Mouse (Mus musculus) liver, postnatal 0 days (tissue): Measurements from ENCODE around the gene Ecpas. TPM values are rescaled to one million over a fixed set of nuclear protein-coding genes. Genes with fewer than 3 reads are reported as not detected.

Experiments used
- ATAC-seq: fragments of 200-750 bp; cut with Nextera tagmentation; 2 replicates; pipeline ENCODE4 v1.8.0; 2017; ENCODE audit warnings: mild to moderate bottlenecking, moderate library complexity
- DNase-seq: peaks from one replicate; pipeline ENCODE4 v3.0.0-alpha.2; 2016
- H3K27ac ChIP-seq: fragments of 300-500 bp; sonication (generic); 2 replicates; pipeline ENCODE4 v1.5.1; 2014; ENCODE audit warnings: antibody characterized with exemption, moderate library complexity, mild to moderate bottlenecking, low read depth
- H3K27me3 ChIP-seq: fragments of 300-500 bp; sonication (generic); 2 replicates; pipeline ENCODE4 v1.6.1; 2014; ENCODE audit warnings: low read length, control low read depth, mixed read lengths; ENCODE audit not compliant: insufficient read depth
- H3K36me3 ChIP-seq: fragments of 300-500 bp; sonication (generic); replicated peaks from 2 replicates; pipeline ENCODE4 v1.6.1; 2014; ENCODE audit warnings: mild to moderate bottlenecking, control low read depth, low read length, moderate library complexity, mixed read lengths; ENCODE audit not compliant: insufficient read depth
- H3K4me1 ChIP-seq: fragments of 300-500 bp; sonication (generic); 2 replicates; pipeline ENCODE4 v1.6.1; 2014; ENCODE audit warnings: antibody characterized with exemption, mild to moderate bottlenecking, control low read depth; ENCODE audit not compliant: insufficient read depth
- H3K4me2 ChIP-seq: fragments of 300-500 bp; sonication (generic); 2 replicates; pipeline ENCODE4 v1.6.1; 2014; ENCODE audit warnings: low read depth, mild to moderate bottlenecking, low read length, moderate library complexity, mixed read lengths
- H3K4me3 ChIP-seq: fragments of 300-500 bp; sonication (generic); 2 replicates; pipeline ENCODE4 v1.5.1; 2014; ENCODE audit warnings: low read depth, low read length
- H3K9ac ChIP-seq: fragments of 300-500 bp; sonication (generic); replicated peaks from 2 replicates; pipeline ENCODE4 v1.6.1; 2014; ENCODE audit warnings: mild to moderate bottlenecking, moderate library complexity
- H3K9me3 ChIP-seq: fragments of 300-500 bp; sonication (generic); 2 replicates; pipeline ENCODE4 v1.6.1; 2016; ENCODE audit warnings: mild to moderate bottlenecking, control low read depth, low read length, mixed read lengths
- CTCF ChIP-seq: sonication (generic); IDR thresholded peaks from 2 replicates; pipeline ENCODE4 v1.5.1; 2016; ENCODE audit warnings: antibody characterized with exemption, low read depth
- EP300 ChIP-seq: IDR thresholded peaks from 2 replicates; pipeline ENCODE4 v1.6.1; 2016; ENCODE audit warnings: antibody characterized with exemption, low read depth, mild to moderate bottlenecking
- WGBS: fragments of 180-500 bp; shearing (Covaris S2); extraction: QIAGEN DNeasy Blood & Tissue Kit; methylation state at CpG from one replicate; pipeline ENCODE4 v1.1.7; 2014; ENCODE audit not compliant: insufficient replicate concordance; 5-methylcytosine and 5-hydroxymethylcytosine counted together
- polyA plus RNA-seq: library from polyadenylated mRNA; unstranded; fragments of >200 nt; fragmentation: Nextera tagmentation; extraction: Ambion mirVana; gene quantifications from 2 replicates; pipeline ENCODE4 v1.2.1, GENCODE M21; 2015

Ecpas gene
- polyA plus RNA-seq, 1 experiment from 2014 or later = 13.0 TPM

GRCm38 (mm10) chr4:58913336-58914026 lies 932 bp upstream of the Ecpas start:
- peak; percentile 39 for DNase-seq
- no peak overlapping the region; the same call in 1 of the 2 replicates for H3K27ac ChIP-seq

GRCm38 (mm10) chr4:58911831-58912628 lies 519 bp downstream of the Ecpas start:
- no peaks in the 10 kb centered on the region for H3K27me3 ChIP-seq
- no peak for TF ChIP-seq CTCF
- peak overlapping the region; percentile 83 for H3K4me3 ChIP-seq
- peak overlapping the region; percentile 89 for H3K9ac ChIP-seq
- peak overlapping the region; percentile 88 for H3K4me2 ChIP-seq
- no peaks in the 10 kb centered on the region for H3K9me3 ChIP-seq
- peak; percentile 78 for DNase-seq
- no peaks in the 10 kb centered on the region for H3K36me3 ChIP-seq
- H3K4me1 ChIP-seq = peaks cover 18% of the 10 kb centered on the region
- peak overlapping the region; percentile 98 for H3K27ac ChIP-seq
- WGBS = 4% methylated on average over 81 of the region's 126 CpGs
- peak; percentile 72 for ATAC-seq

More at GRCm38 (mm10) chr4:58913336-58914026, 932 bp upstream of the Ecpas start:
- H3K4me1 ChIP-seq = peaks cover 18% of the 10 kb centered on the region
- H3K9me3 ChIP-seq = no peaks in the 10 kb centered on the region
- 15% methylated on average over 3 of the region's 3 CpGs for WGBS
- peak; percentile 55 for ATAC-seq
- no peaks in the 10 kb centered on the region for H3K27me3 ChIP-seq
- H3K36me3 ChIP-seq = no peaks in the 10 kb centered on the region
- TF ChIP-seq CTCF (no peak), EP300 (no peak)
- H3K4me3 ChIP-seq = peak overlapping the region; percentile 83; the same call in 1 of the 2 replicates
- H3K4me2 ChIP-seq = peak overlapping the region; percentile 88
- H3K9ac ChIP-seq = no peak overlapping the region; the same call in 1 of the 2 replicates

GRCm38 (mm10) chr4:58911069-58911830 lies 1.3 kb downstream of the Ecpas start:
- ATAC-seq (peak; percentile 58), DNase-seq (peak; percentile 70)
- no peaks in the 10 kb centered on the region for H3K36me3 ChIP-seq
- H3K27ac ChIP-seq = peak overlapping the region; percentile 98
- H3K9me3 ChIP-seq = no peaks in the 10 kb centered on the region
- H3K27me3 ChIP-seq = no peaks in the 10 kb centered on the region
- peaks cover 18% of the 10 kb centered on the region for H3K4me1 ChIP-seq
- TF ChIP-seq EP300 (no peak), CTCF (no peak)
- 3% methylated on average over 54 of the region's 56 CpGs for WGBS
- peak overlapping the region; percentile 88 for H3K4me2 ChIP-seq
- peak overlapping the region; percentile 83 for H3K4me3 ChIP-seq
- H3K9ac ChIP-seq = peak overlapping the region; percentile 89

- peaks cover 18% of the 10 kb centered on the region for H3K4me1 ChIP-seq
- WGBS = 33% methylated on average over 16 of the region's 16 CpGs
- TF ChIP-seq CTCF (no peak), EP300 (no peak)
- H3K4me3 ChIP-seq = peak overlapping the region; percentile 83
- peak overlapping the region; percentile 88 for H3K4me2 ChIP-seq
- H3K36me3 ChIP-seq = no peaks in the 10 kb centered on the region
- H3K27me3 ChIP-seq = no peaks in the 10 kb centered on the region
- H3K9me3 ChIP-seq = no peaks in the 10 kb centered on the region
- H3K27ac ChIP-seq = peak overlapping the region; percentile 98; the same call in 1 of the 2 replicates
- H3K9ac ChIP-seq = peak overlapping the region; percentile 89
- DNase-seq (no peak), ATAC-seq (no peak)
Measured at GRCm38 (mm10) chr4:58910175-58911068, 2.1 kb downstream of the Ecpas start.

GRCm38 (mm10) chr4:58907453-58907852 lies 5.1 kb downstream of the Ecpas start:
- no peak overlapping the region for H3K4me2 ChIP-seq
- TF ChIP-seq CTCF (no peak), EP300 (no peak)
- H3K4me3 ChIP-seq = no peak overlapping the region
- no peaks in the 10 kb centered on the region for H3K9me3 ChIP-seq
- H3K27ac ChIP-seq = no peak overlapping the region
- DNase-seq = no peak
- no peak overlapping the region for H3K9ac ChIP-seq
- 43% methylated on average over 1 of the region's 1 CpGs for WGBS
- ATAC-seq = no peak
- H3K36me3 ChIP-seq = no peaks in the 10 kb centered on the region
- no peaks in the 10 kb centered on the region for H3K27me3 ChIP-seq
- H3K4me1 ChIP-seq = peaks cover 12% of the 10 kb centered on the region
